ENCODE assay signal across 9 mouse cellular contexts in the genomic region with DNA sequence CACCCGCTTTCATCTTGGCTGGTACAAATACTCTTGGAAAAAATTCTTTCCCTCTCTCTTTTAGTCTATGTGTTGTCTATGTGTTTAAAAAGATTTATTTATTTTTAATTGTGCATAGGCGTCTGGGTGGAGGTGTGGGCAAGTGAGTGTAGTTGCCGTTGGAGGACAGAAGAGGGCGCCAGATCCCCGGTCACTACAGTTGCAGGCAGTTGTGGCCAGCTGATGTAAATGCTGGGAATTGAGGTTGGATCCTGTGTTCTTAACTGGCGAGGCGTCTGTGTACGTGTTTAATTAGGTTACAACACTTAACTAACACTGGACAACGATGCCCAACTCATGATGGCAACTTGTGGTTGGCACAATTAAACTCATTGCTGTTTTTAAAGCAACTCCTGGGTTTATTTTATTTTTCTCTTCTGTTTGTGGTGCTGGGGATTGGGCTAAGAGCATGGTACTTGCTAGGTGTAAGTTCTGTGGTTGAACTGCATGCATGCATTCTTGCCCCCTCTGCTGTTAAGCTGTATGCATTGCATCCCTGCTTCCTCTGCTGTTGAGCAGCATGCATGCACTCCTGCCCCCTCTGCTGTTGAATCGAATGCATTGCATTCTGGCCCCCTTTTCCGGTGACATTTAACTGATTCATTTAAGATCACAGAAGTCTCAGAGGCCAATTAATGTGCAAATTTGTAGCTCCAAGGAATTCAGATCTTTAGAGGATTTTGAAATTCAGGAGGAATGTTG. TPM values are rescaled to one million over a fixed set of nuclear protein-coding genes. Genes with fewer than 3 reads are reported as not detected.
DNase-seq lines count a peak whose midpoint lies in the region; ATAC-seq lines count a peak whose summit lies in the region.
"Had no signal": no experiment of that assay in that cellular context is flagged by ENCODE, and none has a peak within 500 bp of the region (broad histone marks: within the 10 kb centered on the region; RNA-seq: fewer than 3 reads in every experiment).

No protein-coding gene starts in this region.

- H3K36me3 ChIP-seq in hindbrain, embryonic 15.5 days: no peaks in the 10 kb centered on the region

- no peak overlapping the region for H3K9ac ChIP-seq in hindbrain, embryonic 15.5 days

- DNase-seq in R1 (ENCODE audit: low read depth, low spot score): peak; percentile 94
- peak; percentile 52 for DNase-seq in cerebellum, adult 11 months
- peak; percentile 89 for DNase-seq in forelimb bud, embryonic 11.5 days (ENCODE audit: low read depth, low spot score)
- peak; percentile 75 to 89 for DNase-seq in left cerebral cortex, adult 9 months (ENCODE audit: low spot score in 2 of 2)
- peak; percentile 76 to 83 for DNase-seq in right cerebral cortex, postnatal 36 days (ENCODE audit: low spot score in 2 of 2)
- DNase-seq in urinary bladder, postnatal 4 days (ENCODE audit: low spot score in 2 of 2): peak; percentile 74 to 82

- no peaks in the 10 kb centered on the region for H3K4me1 ChIP-seq in hindbrain, embryonic 15.5 days (replicated peaks)

- H3K9me3 ChIP-seq in hindbrain, embryonic 15.5 days: no peaks in the 10 kb centered on the region

- H3K27me3 ChIP-seq in hindbrain, embryonic 15.5 days: no peaks in the 10 kb centered on the region

- H3K4me2 ChIP-seq in hindbrain, embryonic 15.5 days: no peak overlapping the region

- WGBS in hindbrain, embryonic 15.5 days: 77% methylated on average over 11 of the region's 11 CpGs

- H3K27ac ChIP-seq in hindbrain, embryonic 15.5 days (replicated peaks): no peak overlapping the region

- peak; percentile 71; the same call in 1 of the 2 replicates for ATAC-seq in hindbrain, embryonic 15.5 days (ENCODE audit: low FRiP score, low read depth)
- ATAC-seq in megakaryocyte-erythroid progenitor cell, adult 5-6 weeks (replicated peaks; ENCODE audit: low FRiP score, low TSS enrichment, poor library complexity, severe bottlenecking): peak; percentile 83

- no peak overlapping the region for H3K4me3 ChIP-seq in hindbrain, embryonic 15.5 days

RNA-seq across cellular contexts. Expression of a gene that starts 17.7 kb away (rescaled TPM):
- polyA plus RNA-seq in hindbrain, embryonic 15.5 days (2015; fragmentation: Nextera tagmentation; extraction: Ambion mirVana): 41.5 and 42.6 TPM in 2 replicates
- 169 and 191 TPM in 2 replicates for total RNA-seq in megakaryocyte-erythroid progenitor cell, adult 5-6 weeks (2014; fragmentation: Nextera tagmentation)
- 249 and 329 TPM in 2 replicates for total RNA-seq in megakaryocyte-erythroid progenitor cell, adult 5-6 weeks (2017)

RNA-seq across cellular contexts. Expression of a gene that starts 58.6 kb away (rescaled TPM):
- not detected in 2 replicates for polyA plus RNA-seq in hindbrain, embryonic 15.5 days (2015; fragmentation: Nextera tagmentation; extraction: Ambion mirVana)
- not detected in 2 replicates for total RNA-seq in megakaryocyte-erythroid progenitor cell, adult 5-6 weeks (2014; fragmentation: Nextera tagmentation)
- not detected in 2 replicates for total RNA-seq in megakaryocyte-erythroid progenitor cell, adult 5-6 weeks (2017)
- polyA plus RNA-seq: stomach, embryonic 14.5 days had no signal
